In genomic region chr17:45866876-45867652, GRCm38 (mm10) we compare ENCODE assay signal across 9 mouse cellular contexts.
DNase-seq lines count a peak whose midpoint lies in the region; ATAC-seq lines count a peak whose summit lies in the region.
"Had no signal": no experiment of that assay in that cellular context is flagged by ENCODE, and none has a peak within 500 bp of the region (broad histone marks: within the 10 kb centered on the region; RNA-seq: fewer than 3 reads in every experiment).

No protein-coding gene starts in this region.

- H3K36me3 ChIP-seq in hindbrain, embryonic 12.5 days, result no peaks in the 10 kb centered on the region
- no peaks in the 10 kb centered on the region for H3K36me3 ChIP-seq in hindbrain, embryonic 16.5 days (ENCODE audit: control insufficient read depth, insufficient read depth, low read length)
- H3K36me3 ChIP-seq: embryonic facial prominence, embryonic 12.5 days had no signal

- no peak overlapping the region for H3K4me2 ChIP-seq in hindbrain, embryonic 12.5 days (replicated peaks)
- no peak overlapping the region for H3K4me2 ChIP-seq in hindbrain, embryonic 16.5 days (ENCODE audit: low read length)
- H3K4me2 ChIP-seq: embryonic facial prominence, embryonic 12.5 days had no signal

- H3K9me3 ChIP-seq in hindbrain, embryonic 12.5 days (replicated peaks), result no peaks in the 10 kb centered on the region
- H3K9me3 ChIP-seq in hindbrain, embryonic 16.5 days (ENCODE audit: control insufficient read depth, low read length), result no peaks in the 10 kb centered on the region
- H3K9me3 ChIP-seq: embryonic facial prominence, embryonic 12.5 days had no signal

- WGBS in hindbrain, embryonic 12.5 days, result 59% methylated on average over 15 of the region's 15 CpGs
- 67% methylated on average over 15 of the region's 15 CpGs for WGBS in hindbrain, embryonic 16.5 days

- peak; percentile 29; the same call in 1 of the 2 replicates for ATAC-seq in hindbrain, embryonic 12.5 days (ENCODE audit: low FRiP score)
- ATAC-seq in hindbrain, embryonic 16.5 days, result no peak

- H3K9ac ChIP-seq in hindbrain, embryonic 12.5 days, result no peak overlapping the region; the same call in 1 of the 2 replicates
- H3K9ac ChIP-seq in hindbrain, embryonic 16.5 days (ENCODE audit: low read depth, low read length), result no peak overlapping the region
- H3K9ac ChIP-seq: embryonic facial prominence, embryonic 12.5 days had no signal

- intact Hi-C loops in heart, postnatal 10 days (cut with DNase I), result no loop called here

- H3K4me1 ChIP-seq in hindbrain, embryonic 12.5 days, result peaks cover 35% of the 10 kb centered on the region
- no peaks in the 10 kb centered on the region for H3K4me1 ChIP-seq in hindbrain, embryonic 16.5 days (ENCODE audit: control insufficient read depth, insufficient read depth, low read depth, low read length)

- peak; percentile 33 for DNase-seq in ZHBTc4 (ENCODE audit: low read depth, low spot score)
- DNase-seq in heart, postnatal 10 days, result peak; percentile 75 to 76
- DNase-seq in lung, postnatal 10 days, result peak; percentile 56
- no peak for DNase-seq in right cerebral cortex, adult 18-20 months
- no peak for DNase-seq in cerebellum, postnatal 4 days (ENCODE audit: low spot score in 2 of 2)
- DNase-seq in thymus, postnatal 10 days (ENCODE audit: low spot score in 2 of 2), result no peak

- no peak overlapping the region for H3K4me3 ChIP-seq in hindbrain, embryonic 12.5 days
- no peak overlapping the region for H3K4me3 ChIP-seq in hindbrain, embryonic 16.5 days (ENCODE audit: low read length)
- H3K4me3 ChIP-seq: embryonic facial prominence, embryonic 12.5 days had no signal

- H3K27ac ChIP-seq in hindbrain, embryonic 12.5 days, result no peak overlapping the region
- H3K27ac ChIP-seq in hindbrain, embryonic 16.5 days (ENCODE audit: low read depth, low read length), result no peak overlapping the region
- H3K27ac ChIP-seq: embryonic facial prominence, embryonic 12.5 days had no signal

- peaks cover 9% of the 10 kb centered on the region; the same call in 1 of the 2 replicates for H3K27me3 ChIP-seq in hindbrain, embryonic 12.5 days
- H3K27me3 ChIP-seq in hindbrain, embryonic 16.5 days (replicated peaks; ENCODE audit: control insufficient read depth, insufficient read depth, low read length), result no peaks in the 10 kb centered on the region

Comparison
In these comparisons a context has a peak if more than half of its experiments do, and no peak if none do; other contexts are left out.
1. DNase-seq: peak in ZHBTc4 (single experiment), heart, postnatal 10 days (2 of 2) and lung, postnatal 10 days (single experiment); none in right cerebral cortex, adult 18-20 months (single experiment), cerebellum, postnatal 4 days (0 of 2) and thymus, postnatal 10 days (0 of 2).